Mouse (Mus musculus) retina, postnatal 7 days (tissue): ENCODE measurements at regions not wholly inside any gene's neighbourhood (a gene's known extent, or its start where the extent isn't known, plus 50 kb on each side); places are given as distances from the start of the nearest gene placed in this dataset.

Experiments used
- DNase-seq: peaks from one replicate; pipeline ENCODE4 v3.0.0-alpha.2; 2012; ENCODE audit warnings: low read depth, low spot score

- no peak for DNase-seq
Measured at GRCm38 (mm10) chr2:8115891-8116290, 606.5 kb upstream of the Celf2 start.

GRCm38 (mm10) chr2:8112361-8113073 is 603.2 kb upstream of the Celf2 start:
- no peak for DNase-seq

- no peak for DNase-seq
Measured at GRCm38 (mm10) chr2:8094157-8094556, 584.8 kb upstream of the Celf2 start.

GRCm38 (mm10) chr2:8067901-8068300 is 558.5 kb upstream of the Celf2 start:
- no peak for DNase-seq

GRCm38 (mm10) chr2:8061687-8062086 is 552.3 kb upstream of the Celf2 start:
- no peak for DNase-seq

GRCm38 (mm10) chr2:8029212-8029611 is 519.8 kb upstream of the Celf2 start:
- DNase-seq = no peak

- no peak for DNase-seq
Measured at GRCm38 (mm10) chr2:8027571-8027970, 518.2 kb upstream of the Celf2 start.

- DNase-seq = no peak
Measured at GRCm38 (mm10) chr2:8026648-8027047, 517.3 kb upstream of the Celf2 start.

GRCm38 (mm10) chr2:8022651-8023050 is 513.3 kb upstream of the Celf2 start:
- DNase-seq = no peak

GRCm38 (mm10) chr2:8022043-8022442 is 512.7 kb upstream of the Celf2 start:
- no peak for DNase-seq

GRCm38 (mm10) chr2:8012826-8013225 is 503.5 kb upstream of the Celf2 start:
- DNase-seq = no peak

GRCm38 (mm10) chr2:7999444-7999843 is 490.1 kb upstream of the Celf2 start:
- no peak for DNase-seq

GRCm38 (mm10) chr2:7974471-7974870 is 465.1 kb upstream of the Celf2 start:
- DNase-seq = no peak

- no peak for DNase-seq
Measured at GRCm38 (mm10) chr2:7963456-7963855, 454.1 kb upstream of the Celf2 start.

- DNase-seq = no peak
Measured at GRCm38 (mm10) chr2:7954210-7954609, 444.8 kb upstream of the Celf2 start.

- DNase-seq = no peak
Measured at GRCm38 (mm10) chr2:7952846-7953245, 443.5 kb upstream of the Celf2 start.

- DNase-seq = peak; percentile 0
Measured at GRCm38 (mm10) chr2:7944946-7945345, 435.6 kb upstream of the Celf2 start.

- DNase-seq = no peak
Measured at GRCm38 (mm10) chr2:7933617-7934016, 424.3 kb upstream of the Celf2 start.

- DNase-seq = no peak
Measured at GRCm38 (mm10) chr2:7906271-7906670, 396.9 kb upstream of the Celf2 start.

GRCm38 (mm10) chr2:7893787-7894186 is 384.4 kb upstream of the Celf2 start:
- DNase-seq = no peak
